Mouse (Mus musculus): ENCODE measurements around the gene Vwa5b2. TPM values are rescaled to one million over a fixed set of nuclear protein-coding genes. Genes with fewer than 3 reads are reported as not detected.

Gene Vwa5b2
- polyA plus RNA-seq (2014; fragmentation: Nextera tagmentation; extraction: Ambion mirVana): 2.2 and 3.1 TPM in 2 replicates

DNA sequence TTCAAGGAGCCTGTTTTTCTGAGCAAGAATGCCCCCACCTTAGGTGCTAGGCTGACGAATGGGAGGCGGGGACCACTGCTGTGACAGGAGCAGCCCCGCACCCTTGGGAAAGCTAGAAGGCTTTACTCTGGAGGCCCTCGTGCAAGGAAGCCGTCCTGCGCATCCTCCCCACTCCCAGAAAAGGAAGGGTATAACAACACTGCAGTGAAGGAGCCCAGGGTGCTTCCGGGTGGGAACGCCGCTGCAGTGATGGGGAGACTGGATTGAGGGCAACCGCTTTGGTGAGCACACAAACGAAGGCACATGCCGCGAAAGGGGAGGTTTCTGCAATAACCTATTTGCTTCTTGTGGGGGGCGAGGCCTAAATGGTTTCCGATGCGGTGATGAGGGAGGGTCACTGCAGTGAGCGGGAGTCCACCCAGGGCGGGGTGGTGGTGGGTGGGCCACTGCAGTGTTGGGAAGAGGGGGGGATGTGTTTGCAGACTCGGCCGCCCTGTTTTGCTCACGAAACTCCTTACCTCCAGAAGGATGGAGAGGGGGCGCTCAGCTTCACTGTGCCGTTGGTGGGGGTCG lies at the start of gene Vwa5b2:
Vwa5b2 (plus strand) TSS at position 106 of the 573 bp plus-strand sequence.
- Histone ChIP-seq H3K27ac (replicated peaks; ENCODE audit: low read depth, low read length) (no peak within 1 kb of the TSS), H3K4me3 (ENCODE audit: low read depth, low read length) (peak within 1 kb of the TSS; percentile 54), H3K9me3 (ENCODE audit: control insufficient read depth, low read length) (no peaks in the 10 kb centered on the region), H3K36me3 (ENCODE audit: control insufficient read depth, insufficient read depth, low read length) (no peaks in the 10 kb centered on the region), H3K27me3 (replicated peaks; ENCODE audit: control insufficient read depth, insufficient read depth, low read length) (peaks cover 62% of the 10 kb centered on the region), H3K4me1 (ENCODE audit: control insufficient read depth, insufficient read depth, low read length) (no peaks in the 10 kb centered on the region), H3K9ac (ENCODE audit: low read depth, low read length) (peak within 1 kb of the TSS; percentile 56), H3K4me2 (ENCODE audit: low read depth, low read length) (peak within 1 kb of the TSS; percentile 79)
- DNase-seq (ENCODE audit: low spot score) (peak; percentile 25), ATAC-seq (ENCODE audit: low read depth) (peak; percentile 63)
- WGBS: under 1% methylated on average over 22 of the region's 24 CpGs

DNA sequence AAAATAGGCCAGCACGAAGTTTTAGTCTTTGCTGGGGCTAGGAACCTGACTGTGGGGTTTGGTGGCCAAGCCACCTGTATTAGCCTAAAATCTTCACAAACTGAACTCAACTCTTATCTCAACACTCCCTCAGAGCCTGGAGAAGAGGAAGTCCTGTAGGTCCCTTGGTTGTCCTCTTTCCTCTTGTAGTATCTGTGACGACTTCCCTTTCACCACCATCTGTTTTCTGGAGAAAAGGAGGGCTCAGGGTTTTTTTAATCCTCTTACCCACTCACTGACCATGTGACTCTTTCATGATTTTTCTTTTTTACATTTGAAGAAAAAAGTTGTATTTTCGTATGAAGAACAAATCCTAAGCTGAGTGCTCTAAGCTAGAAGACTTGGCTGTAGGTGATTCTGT lies 49.6 kb upstream of the Vwa5b2 start:
- 74% methylated on average over 3 of the region's 3 CpGs for whole genome bisulfite sequencing
- Histone ChIP-seq H3K27ac (replicated peaks; ENCODE audit: low read depth, low read length) (no peak overlapping the region), H3K9me3 (ENCODE audit: control insufficient read depth, low read length) (no peaks in the 10 kb centered on the region), H3K4me2 (ENCODE audit: low read depth, low read length) (no peak overlapping the region), H3K27me3 (replicated peaks; ENCODE audit: control insufficient read depth, insufficient read depth, low read length) (no peaks in the 10 kb centered on the region), H3K4me3 (ENCODE audit: low read depth, low read length) (no peak overlapping the region), H3K9ac (ENCODE audit: low read depth, low read length) (no peak overlapping the region), H3K4me1 (ENCODE audit: control insufficient read depth, insufficient read depth, low read length) (peaks cover 18% of the 10 kb centered on the region), H3K36me3 (ENCODE audit: control insufficient read depth, insufficient read depth, low read length) (peaks cover 65% of the 10 kb centered on the region)
- no peak for ATAC-seq (ENCODE audit: low read depth)
- no peak for DNase-seq (ENCODE audit: low spot score)

DNA sequence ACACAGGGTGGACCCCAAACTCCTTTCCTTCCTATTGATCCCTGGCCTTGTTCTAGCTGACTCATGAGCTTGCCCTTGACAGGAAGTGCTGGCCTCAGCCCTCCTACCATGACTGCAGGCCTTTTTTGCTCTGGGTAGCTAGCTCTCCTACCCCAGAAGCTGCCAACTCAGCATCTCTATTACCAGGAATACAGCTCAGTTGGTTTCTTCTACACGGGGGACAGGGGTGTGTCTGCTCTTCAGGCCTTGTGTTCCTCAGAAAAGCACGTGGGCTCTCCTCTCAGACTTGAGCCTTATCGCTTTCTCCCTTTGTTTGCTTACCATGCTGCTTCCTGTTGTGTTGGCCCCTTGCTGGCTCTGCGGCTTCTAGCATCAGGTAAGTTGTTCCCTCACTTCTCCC lies 48.8 kb upstream of the Vwa5b2 start:
- ATAC-seq (ENCODE audit: low read depth) (no peak), DNase-seq (ENCODE audit: low spot score) (no peak)
- 88% methylated on average over 4 of the region's 4 CpGs for WGBS
- peaks cover 72% of the 10 kb centered on the region for H3K36me3 ChIP-seq (ENCODE audit: control insufficient read depth, insufficient read depth, low read length)
- peaks cover 18% of the 10 kb centered on the region for H3K4me1 ChIP-seq (ENCODE audit: control insufficient read depth, insufficient read depth, low read length)
- H3K9ac ChIP-seq (ENCODE audit: low read depth, low read length): no peak overlapping the region
- H3K27ac ChIP-seq (replicated peaks; ENCODE audit: low read depth, low read length): no peak overlapping the region
- no peaks in the 10 kb centered on the region for H3K9me3 ChIP-seq (ENCODE audit: control insufficient read depth, low read length)
- H3K27me3 ChIP-seq (replicated peaks; ENCODE audit: control insufficient read depth, insufficient read depth, low read length): no peaks in the 10 kb centered on the region
- no peak overlapping the region for H3K4me2 ChIP-seq (ENCODE audit: low read depth, low read length)
- no peak overlapping the region for H3K4me3 ChIP-seq (ENCODE audit: low read depth, low read length)

DNA sequence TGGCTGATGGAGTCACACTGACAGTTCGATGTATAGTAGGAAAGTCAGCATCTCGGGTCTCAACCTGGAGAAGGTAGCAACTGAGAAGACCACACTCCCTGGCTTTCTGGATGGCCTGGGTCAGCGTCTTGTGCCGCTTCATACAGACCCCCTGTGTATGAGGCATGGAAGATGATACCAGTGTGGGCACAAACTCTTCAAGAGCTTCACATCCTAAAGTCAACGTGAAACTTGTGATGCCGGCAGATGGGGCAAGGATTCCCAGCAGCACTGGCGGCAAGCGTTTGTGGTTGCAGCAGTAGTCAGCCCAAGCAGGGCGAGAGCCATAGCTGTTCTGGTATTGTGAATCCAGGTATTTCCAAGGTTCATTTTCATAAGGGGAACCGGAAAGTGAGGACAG lies 43.6 kb upstream of the Vwa5b2 start:
- no peak overlapping the region for H3K9ac ChIP-seq (ENCODE audit: low read depth, low read length)
- H3K4me1 ChIP-seq (ENCODE audit: control insufficient read depth, insufficient read depth, low read length): peaks cover 5% of the 10 kb centered on the region
- H3K4me3 ChIP-seq (ENCODE audit: low read depth, low read length): no peak overlapping the region
- no peak for ATAC-seq (ENCODE audit: low read depth)
- no peaks in the 10 kb centered on the region for H3K9me3 ChIP-seq (ENCODE audit: control insufficient read depth, low read length)
- H3K36me3 ChIP-seq (ENCODE audit: control insufficient read depth, insufficient read depth, low read length): peaks cover 48% of the 10 kb centered on the region
- no peak overlapping the region for H3K27ac ChIP-seq (replicated peaks; ENCODE audit: low read depth, low read length)
- 93% methylated on average over 10 of the region's 10 CpGs for WGBS
- H3K27me3 ChIP-seq (replicated peaks; ENCODE audit: control insufficient read depth, insufficient read depth, low read length): no peaks in the 10 kb centered on the region
- no peak overlapping the region for H3K4me2 ChIP-seq (ENCODE audit: low read depth, low read length)
- no peak for DNase-seq (ENCODE audit: low spot score)

DNA sequence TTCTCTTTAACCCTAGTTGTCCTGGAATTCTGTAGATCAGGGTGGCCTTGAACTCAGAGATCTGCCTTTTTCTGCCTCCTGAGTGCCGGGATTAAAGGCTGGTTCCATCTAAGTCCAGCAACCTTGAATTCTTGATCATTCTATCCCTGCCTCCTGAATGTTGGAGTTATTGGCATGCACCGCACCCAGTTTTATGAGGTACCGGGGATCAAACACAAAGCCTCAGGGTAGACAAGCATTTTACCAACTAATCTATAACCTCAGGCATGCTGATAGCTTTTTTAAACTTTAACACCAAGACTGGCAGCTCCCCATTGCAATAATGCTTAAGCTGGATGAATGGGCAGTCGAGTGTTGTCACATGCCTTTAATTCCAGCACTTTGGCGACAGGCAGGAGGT lies 41.8 kb upstream of the Vwa5b2 start:
- Histone ChIP-seq H3K9me3 (ENCODE audit: control insufficient read depth, low read length) (no peaks in the 10 kb centered on the region), H3K4me2 (ENCODE audit: low read depth, low read length) (peak overlapping the region; percentile 78), H3K27ac (replicated peaks; ENCODE audit: low read depth, low read length) (peak overlapping the region; percentile 65; the same call in 1 of the 2 replicates), H3K27me3 (replicated peaks; ENCODE audit: control insufficient read depth, insufficient read depth, low read length) (no peaks in the 10 kb centered on the region), H3K9ac (ENCODE audit: low read depth, low read length) (peak overlapping the region; percentile 60), H3K4me1 (ENCODE audit: control insufficient read depth, insufficient read depth, low read length) (peaks cover 5% of the 10 kb centered on the region), H3K4me3 (ENCODE audit: low read depth, low read length) (peak overlapping the region; percentile 88), H3K36me3 (ENCODE audit: control insufficient read depth, insufficient read depth, low read length) (peaks cover 47% of the 10 kb centered on the region)
- 51% methylated on average over 5 of the region's 5 CpGs for WGBS
- DNase-seq (ENCODE audit: low spot score): no peak
- no peak for ATAC-seq (ENCODE audit: low read depth)

DNA sequence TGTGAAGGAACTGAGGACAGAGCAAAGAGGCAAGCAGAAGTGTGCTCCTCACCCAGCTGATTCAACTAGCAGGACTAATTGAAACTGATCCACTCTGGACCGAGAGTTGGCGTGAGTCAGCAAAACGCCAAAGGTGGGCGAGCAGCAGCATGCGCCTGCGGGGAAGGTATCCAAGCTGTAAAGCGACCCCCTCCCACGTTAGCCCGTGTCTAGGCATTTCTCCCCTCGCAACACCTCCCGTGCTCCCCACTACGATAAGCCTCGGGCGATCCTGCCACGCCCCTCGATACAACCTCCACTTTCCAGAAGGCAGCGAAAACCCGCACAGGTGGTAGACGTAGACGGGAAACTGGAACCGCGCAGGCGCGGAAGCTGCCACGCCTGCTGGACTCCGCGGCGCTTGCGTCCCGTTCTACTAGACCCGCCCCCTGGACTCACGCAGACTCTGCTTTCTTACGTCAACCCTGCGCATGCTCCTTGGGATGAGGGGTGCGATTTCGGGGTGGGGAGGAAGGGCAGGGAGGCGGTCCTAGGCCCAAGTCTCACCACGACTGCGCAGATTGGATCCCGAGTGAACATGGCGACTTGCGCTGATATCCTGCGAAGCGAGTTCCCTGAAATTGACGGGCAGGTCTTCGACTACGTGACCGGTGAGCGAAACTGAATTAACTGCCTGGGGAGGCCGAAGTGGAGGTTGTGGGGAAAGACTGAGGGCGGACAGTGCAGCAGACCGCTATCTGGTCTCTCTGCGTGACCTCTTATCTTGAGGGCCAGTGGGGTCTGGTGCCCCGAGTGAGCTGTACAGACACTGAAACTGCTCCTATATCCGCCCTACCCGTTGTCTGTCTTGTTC lies 40.9 kb upstream of the Vwa5b2 start, which contains the start of gene Abcf3:
Abcf3 (plus strand) TSS at position 482 of the 853 bp plus-strand sequence.
- H3K9me3 ChIP-seq (ENCODE audit: control insufficient read depth, low read length): no peaks in the 10 kb centered on the region
- under 1% methylated on average over 51 of the region's 56 CpGs for WGBS
- peak within 1 kb of the TSS; percentile 89 for H3K9ac ChIP-seq (ENCODE audit: low read depth, low read length)
- H3K27me3 ChIP-seq (replicated peaks; ENCODE audit: control insufficient read depth, insufficient read depth, low read length): no peaks in the 10 kb centered on the region
- peak within 1 kb of the TSS; percentile 88 for H3K4me3 ChIP-seq (ENCODE audit: low read depth, low read length)
- peak within 1 kb of the TSS; percentile 65 for H3K27ac ChIP-seq (replicated peaks; ENCODE audit: low read depth, low read length)
- ATAC-seq (ENCODE audit: low read depth) (peak; percentile 99), DNase-seq (ENCODE audit: low spot score) (peak; percentile 100)
- peaks cover 49% of the 10 kb centered on the region for H3K36me3 ChIP-seq (ENCODE audit: control insufficient read depth, insufficient read depth, low read length)
- H3K4me1 ChIP-seq (ENCODE audit: control insufficient read depth, insufficient read depth, low read length): peaks cover 5% of the 10 kb centered on the region
- H3K4me2 ChIP-seq (ENCODE audit: low read depth, low read length): peak within 1 kb of the TSS; percentile 78

DNA sequence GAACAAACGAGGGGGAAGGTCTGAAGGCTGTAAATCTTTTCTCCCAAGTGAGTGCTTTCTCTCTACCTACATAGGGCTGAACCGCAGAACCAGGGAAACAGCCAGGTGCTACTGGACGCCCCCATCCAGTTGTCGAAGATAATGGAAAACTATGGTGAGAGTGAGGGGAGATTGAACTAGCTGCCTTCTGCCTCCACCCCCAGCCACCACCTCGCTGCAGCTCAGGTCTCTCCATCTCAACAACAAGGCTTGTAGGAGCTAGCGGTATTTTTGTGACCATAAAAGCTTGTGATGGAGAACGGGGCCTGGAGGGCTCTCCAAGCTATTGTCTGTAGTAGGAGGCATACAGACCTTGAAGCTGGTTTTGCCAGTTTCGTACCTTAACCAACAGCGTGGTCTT lies 40.1 kb upstream of the Vwa5b2 start:
- peak overlapping the region; percentile 78 for H3K4me2 ChIP-seq (ENCODE audit: low read depth, low read length)
- no peaks in the 10 kb centered on the region for H3K27me3 ChIP-seq (replicated peaks; ENCODE audit: control insufficient read depth, insufficient read depth, low read length)
- peak overlapping the region; percentile 89 for H3K9ac ChIP-seq (ENCODE audit: low read depth, low read length)
- H3K27ac ChIP-seq (replicated peaks; ENCODE audit: low read depth, low read length): no peak overlapping the region
- peaks cover 51% of the 10 kb centered on the region for H3K36me3 ChIP-seq (ENCODE audit: control insufficient read depth, insufficient read depth, low read length)
- H3K4me1 ChIP-seq (ENCODE audit: control insufficient read depth, insufficient read depth, low read length): peaks cover 5% of the 10 kb centered on the region
- DNase-seq (ENCODE audit: low spot score) (no peak), ATAC-seq (ENCODE audit: low read depth) (no peak)
- WGBS: 55% methylated on average over 9 of the region's 9 CpGs
- H3K4me3 ChIP-seq (ENCODE audit: low read depth, low read length): peak overlapping the region; percentile 88
- no peaks in the 10 kb centered on the region for H3K9me3 ChIP-seq (ENCODE audit: control insufficient read depth, low read length)

DNA sequence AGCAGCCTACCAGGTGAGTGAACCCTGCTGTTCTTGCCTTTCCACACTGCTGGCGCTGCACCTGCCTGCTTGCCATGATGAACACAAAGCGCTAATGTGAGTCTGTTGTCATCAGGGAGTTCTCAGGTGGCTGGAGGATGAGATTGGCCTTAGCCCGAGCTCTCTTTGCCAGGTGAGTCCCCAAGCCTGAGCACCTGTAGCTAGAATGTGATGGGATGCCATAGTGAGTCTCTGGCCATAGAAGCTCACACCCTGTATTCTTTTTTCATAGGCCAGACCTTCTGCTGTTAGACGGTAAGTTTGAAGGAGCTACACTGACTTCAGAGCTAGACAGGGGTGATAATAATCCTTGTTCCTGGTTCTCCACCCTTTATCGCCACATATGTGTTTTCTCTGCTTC lies 37.6 kb upstream of the Vwa5b2 start:
- Histone ChIP-seq H3K9ac (ENCODE audit: low read depth, low read length) (no peak overlapping the region), H3K27ac (replicated peaks; ENCODE audit: low read depth, low read length) (no peak overlapping the region), H3K36me3 (ENCODE audit: control insufficient read depth, insufficient read depth, low read length) (peaks cover 64% of the 10 kb centered on the region), H3K9me3 (ENCODE audit: control insufficient read depth, low read length) (no peaks in the 10 kb centered on the region), H3K4me2 (ENCODE audit: low read depth, low read length) (no peak overlapping the region), H3K4me1 (ENCODE audit: control insufficient read depth, insufficient read depth, low read length) (peaks cover 5% of the 10 kb centered on the region), H3K4me3 (ENCODE audit: low read depth, low read length) (no peak overlapping the region), H3K27me3 (replicated peaks; ENCODE audit: control insufficient read depth, insufficient read depth, low read length) (no peaks in the 10 kb centered on the region)
- no peak for ATAC-seq (ENCODE audit: low read depth)
- no peak for DNase-seq (ENCODE audit: low spot score)
- 96% methylated on average over 5 of the region's 5 CpGs for WGBS
